Comparison of ENCODE assay signal across 17 mouse cellular contexts in the genomic region with DNA sequence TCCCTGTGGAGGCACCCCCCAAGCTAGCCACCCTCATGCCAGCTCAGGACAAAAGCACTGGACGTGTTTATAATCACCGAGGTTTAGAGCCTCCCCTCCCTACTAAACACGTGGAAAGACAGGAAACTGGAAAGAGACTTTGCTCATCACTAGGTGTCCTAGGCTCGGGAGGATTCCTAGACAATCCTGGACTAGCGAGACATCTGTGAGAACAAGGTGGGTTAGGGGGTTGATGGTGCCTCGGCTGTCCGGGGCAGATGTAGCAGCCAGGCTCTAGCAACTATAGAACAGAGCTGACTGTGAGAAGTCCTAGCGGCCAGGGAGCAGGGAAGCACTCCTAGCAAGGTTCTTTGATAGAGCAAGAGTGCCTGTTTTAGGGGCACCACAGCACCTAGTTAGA. TPM values are rescaled to one million over a fixed set of nuclear protein-coding genes. Genes with fewer than 3 reads are reported as not detected.
A peak's percentile ranks its signal among the peaks of the same experiment; 100 is the strongest.
DNase-seq lines count a peak whose midpoint lies in the region; ATAC-seq lines count a peak whose summit lies in the region.
"Had no signal": no experiment of that assay in that cellular context is flagged by ENCODE, and none has a peak within 500 bp of the region (broad histone marks: within the 10 kb centered on the region; RNA-seq: fewer than 3 reads in every experiment).

No protein-coding gene starts in this region.

- peak overlapping the region; percentile 36; the same call in 1 of the 2 replicates for H3K27ac ChIP-seq in intestine, embryonic 15.5 days
- H3K27ac ChIP-seq in intestine, embryonic 16.5 days (ENCODE audit: low read length), result no peak overlapping the region
- no peak overlapping the region for H3K27ac ChIP-seq in midbrain, embryonic 16.5 days (ENCODE audit: low read length)
- no peak overlapping the region for H3K27ac ChIP-seq in midbrain, embryonic 11.5 days (ENCODE audit: low read depth, low read length)
- H3K27ac ChIP-seq: limb, embryonic 12.5 days; midbrain, embryonic 12.5 days had no signal

- no peak overlapping the region for H3K4me2 ChIP-seq in intestine, embryonic 15.5 days (replicated peaks)
- no peak overlapping the region for H3K4me2 ChIP-seq in intestine, embryonic 16.5 days (ENCODE audit: low read depth, low read length)
- no peak overlapping the region for H3K4me2 ChIP-seq in midbrain, embryonic 16.5 days (ENCODE audit: low read length)
- H3K4me2 ChIP-seq in midbrain, embryonic 11.5 days, result no peak overlapping the region
- H3K4me2 ChIP-seq: limb, embryonic 12.5 days; midbrain, embryonic 12.5 days had no signal

- no peak overlapping the region for H3K4me3 ChIP-seq in intestine, embryonic 15.5 days (replicated peaks)
- H3K4me3 ChIP-seq in intestine, embryonic 16.5 days (ENCODE audit: low read length), result no peak overlapping the region
- no peak overlapping the region for H3K4me3 ChIP-seq in midbrain, embryonic 16.5 days (ENCODE audit: low read depth, low read length)
- H3K4me3 ChIP-seq in midbrain, embryonic 11.5 days (ENCODE audit: low read depth, low read length), result no peak overlapping the region
- H3K4me3 ChIP-seq: midbrain, embryonic 12.5 days had no signal

- no peak overlapping the region for H3K9ac ChIP-seq in intestine, embryonic 15.5 days
- H3K9ac ChIP-seq in intestine, embryonic 16.5 days (ENCODE audit: low read depth, low read length), result no peak overlapping the region
- peak overlapping the region; percentile 6; the same call in 1 of the 2 replicates for H3K9ac ChIP-seq in midbrain, embryonic 16.5 days (ENCODE audit: low read depth, low read length)
- H3K9ac ChIP-seq in midbrain, embryonic 11.5 days (ENCODE audit: low read length), result no peak overlapping the region
- H3K9ac ChIP-seq: limb, embryonic 12.5 days; midbrain, embryonic 12.5 days had no signal

- peak; percentile 61 for DNase-seq in cerebellum, adult 9-11 months
- no peak for DNase-seq in cerebellum, postnatal 10 days
- no peak for DNase-seq in midbrain, embryonic 11.5 days (ENCODE audit: low spot score, missing footprints)
- DNase-seq in frontal cortex, postnatal 25 days (ENCODE audit: low spot score in 2 of 2), result no peak
- DNase-seq in gastrocnemius, adult 8-10 months (ENCODE audit: low spot score in 2 of 2), result no peak
- DNase-seq: adrenal gland, postnatal 25 days; cerebellum, postnatal 14 days; heart, postnatal 10 days; kidney, postnatal 4 days; lung, adult 2 months; lung, postnatal 4 days; spleen, adult 18-20 months had no signal

- ATAC-seq in intestine, embryonic 15.5 days, result no peak
- no peak for ATAC-seq in intestine, embryonic 16.5 days
- ATAC-seq in midbrain, embryonic 16.5 days, result no peak
- no peak for ATAC-seq in midbrain, embryonic 11.5 days (ENCODE audit: low FRiP score)

- H3K27me3 ChIP-seq in intestine, embryonic 15.5 days (replicated peaks), result no peaks in the 10 kb centered on the region
- H3K27me3 ChIP-seq in intestine, embryonic 16.5 days (replicated peaks; ENCODE audit: control insufficient read depth, insufficient read depth, low read length), result no peaks in the 10 kb centered on the region
- peaks cover 5% of the 10 kb centered on the region for H3K27me3 ChIP-seq in midbrain, embryonic 16.5 days (ENCODE audit: control insufficient read depth, insufficient read depth, low read depth, low read length)
- peaks cover 2% of the 10 kb centered on the region; the same call in 1 of the 2 replicates for H3K27me3 ChIP-seq in midbrain, embryonic 11.5 days (ENCODE audit: control insufficient read depth, insufficient read depth, low read length)

- H3K4me1 ChIP-seq in intestine, embryonic 15.5 days (replicated peaks), result peaks cover 59% of the 10 kb centered on the region
- H3K4me1 ChIP-seq in intestine, embryonic 16.5 days (ENCODE audit: control insufficient read depth, insufficient read depth, low read length), result peaks cover 33% of the 10 kb centered on the region
- peaks cover 22% of the 10 kb centered on the region for H3K4me1 ChIP-seq in midbrain, embryonic 16.5 days (ENCODE audit: control insufficient read depth, insufficient read depth, low read length)
- peaks cover 23% of the 10 kb centered on the region for H3K4me1 ChIP-seq in midbrain, embryonic 11.5 days (ENCODE audit: control insufficient read depth, insufficient read depth, low read length)

- H3K9me3 ChIP-seq in intestine, embryonic 15.5 days, result no peaks in the 10 kb centered on the region
- H3K9me3 ChIP-seq in intestine, embryonic 16.5 days (ENCODE audit: control insufficient read depth, low read length), result no peaks in the 10 kb centered on the region
- no peaks in the 10 kb centered on the region for H3K9me3 ChIP-seq in midbrain, embryonic 16.5 days (replicated peaks; ENCODE audit: control insufficient read depth, low read length, poor library complexity, severe bottlenecking)
- H3K9me3 ChIP-seq in midbrain, embryonic 11.5 days (ENCODE audit: control insufficient read depth, low read length), result no peaks in the 10 kb centered on the region
- H3K9me3 ChIP-seq: limb, embryonic 12.5 days; midbrain, embryonic 12.5 days had no signal

- 50% methylated on average over 8 of the region's 8 CpGs for WGBS in intestine, embryonic 15.5 days
- 46% methylated on average over 8 of the region's 8 CpGs for WGBS in intestine, embryonic 16.5 days
- 53% methylated on average over 8 of the region's 8 CpGs for WGBS in midbrain, embryonic 16.5 days
- WGBS in midbrain, embryonic 11.5 days, result 51% methylated on average over 8 of the region's 8 CpGs

- peaks cover 32% of the 10 kb centered on the region for H3K36me3 ChIP-seq in intestine, embryonic 15.5 days
- peaks cover 6% of the 10 kb centered on the region; the same call in 1 of the 2 replicates for H3K36me3 ChIP-seq in intestine, embryonic 16.5 days (ENCODE audit: control insufficient read depth, insufficient read depth, low read length)
- peaks cover 30% of the 10 kb centered on the region for H3K36me3 ChIP-seq in midbrain, embryonic 16.5 days (ENCODE audit: control insufficient read depth, insufficient read depth, low read length)
- H3K36me3 ChIP-seq in midbrain, embryonic 11.5 days (ENCODE audit: control insufficient read depth, insufficient read depth, low read length), result peaks cover 22% of the 10 kb centered on the region

RNA-seq across cellular contexts. Expression of a gene that starts 1.1 kb away (rescaled TPM):
- polyA plus RNA-seq in intestine, embryonic 15.5 days (2015; fragmentation: Nextera tagmentation; extraction: Ambion mirVana), result 28.5 and 31.5 TPM in 2 replicates
- 39.1 and 48.3 TPM in 2 replicates for polyA plus RNA-seq in intestine, embryonic 16.5 days (2015; fragmentation: Nextera tagmentation; extraction: Ambion mirVana)
- polyA plus RNA-seq in midbrain, embryonic 16.5 days (2015; fragmentation: Nextera tagmentation; extraction: Ambion mirVana), result 29.2 and 30.9 TPM in 2 replicates
- 11.0 and 11.4 TPM in 2 replicates for polyA plus RNA-seq in midbrain, embryonic 11.5 days (2014; fragmentation: Nextera tagmentation; extraction: Ambion mirVana)
- total RNA-seq in gastrocnemius, adult 8-10 months (2022), result 10 to 100 TPM; 17.6 to 20.2 (median 19.4) TPM

RNA-seq across cellular contexts. Expression of a gene that starts 5.9 kb away (rescaled TPM):
- 1,066 and 1,145 TPM in 2 replicates for polyA plus RNA-seq in intestine, embryonic 15.5 days (2015; fragmentation: Nextera tagmentation; extraction: Ambion mirVana)
- 894 and 926 TPM in 2 replicates for polyA plus RNA-seq in intestine, embryonic 16.5 days (2015; fragmentation: Nextera tagmentation; extraction: Ambion mirVana)
- polyA plus RNA-seq in midbrain, embryonic 16.5 days (2015; fragmentation: Nextera tagmentation; extraction: Ambion mirVana), result 641 and 649 TPM in 2 replicates
- polyA plus RNA-seq in midbrain, embryonic 11.5 days (2014; fragmentation: Nextera tagmentation; extraction: Ambion mirVana), result 839 and 977 TPM in 2 replicates
- 100 to 1,000 TPM; 528 to 780 (median 621) TPM for total RNA-seq in gastrocnemius, adult 8-10 months (2022)

RNA-seq across cellular contexts. Expression of a gene that starts 53.0 kb away (rescaled TPM):
- 0.21 and 0.29 TPM in 2 replicates for polyA plus RNA-seq in intestine, embryonic 15.5 days (2015; fragmentation: Nextera tagmentation; extraction: Ambion mirVana)
- 0.39 and 0.50 TPM in 2 replicates for polyA plus RNA-seq in intestine, embryonic 16.5 days (2015; fragmentation: Nextera tagmentation; extraction: Ambion mirVana)
- 2.2 and 3.1 TPM in 2 replicates for polyA plus RNA-seq in midbrain, embryonic 16.5 days (2015; fragmentation: Nextera tagmentation; extraction: Ambion mirVana)
- 1.2 and 1.3 TPM in 2 replicates for polyA plus RNA-seq in midbrain, embryonic 11.5 days (2014; fragmentation: Nextera tagmentation; extraction: Ambion mirVana)
- not detected for total RNA-seq in gastrocnemius, adult 8-10 months (2022)
